Mouse (Mus musculus) adrenal gland, postnatal 10 days (tissue): ENCODE measurements around the gene Rab40c. TPM values are rescaled to one million over a fixed set of nuclear protein-coding genes. Genes with fewer than 3 reads are reported as not detected.

Source experiments
- DNase-seq: peaks from one replicate; pipeline ENCODE4 v3.0.0; 2021; ENCODE audit warnings: mixed read lengths
- total RNA-seq, 2 experiments: library from RNA; stranded (reverse); gene quantifications; 2 replicates each; pipeline ENCODE4 v1.2.3; 2021

Rab40c gene
- total RNA-seq, 2 experiments from 2014 or later = 16.9 to 25.6 TPM

DNA sequence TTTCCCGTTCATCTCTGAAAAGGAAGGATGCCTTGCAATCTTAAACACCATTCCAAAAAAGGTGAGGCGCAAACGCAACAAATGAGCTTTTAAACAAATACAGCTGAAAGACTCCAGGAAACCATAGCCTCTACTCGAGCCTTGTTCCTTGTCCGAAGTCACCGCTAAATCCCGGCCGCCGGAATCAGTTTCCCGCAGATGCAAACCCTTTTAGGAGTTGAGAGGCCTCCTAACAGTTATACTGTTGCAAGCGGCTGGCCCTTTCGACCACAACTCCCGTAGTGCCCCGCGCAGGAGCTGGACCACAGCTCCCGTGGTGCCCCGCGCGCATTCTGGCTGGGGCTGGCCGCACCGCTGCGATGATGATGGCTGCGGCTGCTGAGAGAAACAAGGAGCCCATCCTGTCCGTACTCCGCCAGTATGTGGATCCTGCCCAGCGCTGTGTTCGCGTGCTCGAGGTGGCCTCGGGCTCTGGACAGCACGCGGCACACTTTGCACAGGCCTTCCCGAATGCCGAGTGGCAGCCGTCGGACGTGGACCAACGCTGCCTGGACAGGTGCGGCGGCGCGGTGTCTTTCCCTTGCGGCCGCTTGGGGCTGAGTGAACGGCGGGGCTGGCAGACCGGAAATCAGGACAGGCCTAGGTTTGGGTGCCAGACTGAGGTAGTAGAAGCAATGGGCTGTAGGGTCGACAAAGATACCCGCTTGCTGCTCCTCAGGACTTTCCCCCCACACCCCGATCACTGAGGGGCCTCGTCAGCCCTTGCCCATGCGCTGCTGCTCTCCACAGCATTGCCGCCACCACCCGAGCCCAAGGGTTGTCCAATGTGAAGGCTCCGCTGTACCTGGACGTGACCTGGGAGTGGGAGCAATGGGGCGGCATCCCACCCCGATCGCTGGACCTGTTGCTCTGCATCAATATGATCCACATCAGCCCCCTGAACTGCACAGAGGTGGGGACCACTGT lies 44.1 kb downstream of the Rab40c start:
- DNase-seq = peak; percentile 93

DNA sequence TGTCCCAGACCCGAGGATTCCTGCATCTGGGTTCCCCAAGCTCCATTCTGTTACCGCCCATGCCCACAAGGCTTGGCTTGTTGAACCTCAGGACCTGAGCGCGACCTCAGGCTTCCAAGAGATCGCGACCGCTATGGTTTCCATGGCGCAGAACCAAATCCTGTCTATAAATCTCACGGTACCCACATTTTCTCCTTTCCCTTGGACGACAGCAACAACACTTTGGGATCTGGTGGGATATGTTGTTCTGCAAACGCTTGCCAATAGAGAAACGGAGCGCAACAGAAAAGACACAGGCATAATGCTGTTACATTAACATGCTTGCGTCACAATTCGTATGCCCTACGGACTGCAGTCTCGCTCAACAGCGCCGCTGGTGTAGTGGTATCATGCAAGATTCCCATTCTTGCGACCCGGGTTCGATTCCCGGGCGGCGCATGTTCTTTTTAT lies 44.8 kb downstream of the Rab40c start, which contains the start of gene Mettl26:
Gene Mettl26, plus strand, starts transcription at position 354 of the 450 bp plus-strand sequence.
- DNase-seq = peak; percentile 96

DNA sequence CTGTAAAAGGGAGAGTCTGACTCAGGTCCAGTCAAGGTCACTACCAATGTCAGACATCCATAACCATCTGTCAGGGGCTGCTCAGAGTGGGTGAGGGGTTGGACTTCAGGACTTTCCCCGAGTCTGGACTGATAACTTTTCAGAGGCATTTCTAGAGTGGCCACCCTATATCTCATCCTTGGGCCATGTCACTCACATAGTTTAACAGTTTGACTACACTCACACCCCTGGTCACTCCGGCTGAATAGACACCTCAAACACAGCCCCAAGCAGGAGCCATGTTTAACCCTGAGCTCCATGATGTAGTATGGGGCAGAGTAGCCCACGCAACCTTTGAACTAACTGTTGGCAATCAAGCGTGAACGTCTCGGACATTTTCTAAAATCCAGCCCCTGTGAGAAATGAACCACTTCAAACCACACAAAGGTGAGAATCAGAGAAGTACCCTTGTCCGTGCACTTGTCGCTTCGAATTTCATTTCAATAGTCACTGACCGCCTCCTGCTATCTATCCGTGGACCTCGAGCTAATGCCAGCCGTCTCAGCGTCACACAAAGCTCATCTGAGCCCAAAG lies 45.3 kb downstream of the Rab40c start:
- peak; percentile 44 for DNase-seq

DNA sequence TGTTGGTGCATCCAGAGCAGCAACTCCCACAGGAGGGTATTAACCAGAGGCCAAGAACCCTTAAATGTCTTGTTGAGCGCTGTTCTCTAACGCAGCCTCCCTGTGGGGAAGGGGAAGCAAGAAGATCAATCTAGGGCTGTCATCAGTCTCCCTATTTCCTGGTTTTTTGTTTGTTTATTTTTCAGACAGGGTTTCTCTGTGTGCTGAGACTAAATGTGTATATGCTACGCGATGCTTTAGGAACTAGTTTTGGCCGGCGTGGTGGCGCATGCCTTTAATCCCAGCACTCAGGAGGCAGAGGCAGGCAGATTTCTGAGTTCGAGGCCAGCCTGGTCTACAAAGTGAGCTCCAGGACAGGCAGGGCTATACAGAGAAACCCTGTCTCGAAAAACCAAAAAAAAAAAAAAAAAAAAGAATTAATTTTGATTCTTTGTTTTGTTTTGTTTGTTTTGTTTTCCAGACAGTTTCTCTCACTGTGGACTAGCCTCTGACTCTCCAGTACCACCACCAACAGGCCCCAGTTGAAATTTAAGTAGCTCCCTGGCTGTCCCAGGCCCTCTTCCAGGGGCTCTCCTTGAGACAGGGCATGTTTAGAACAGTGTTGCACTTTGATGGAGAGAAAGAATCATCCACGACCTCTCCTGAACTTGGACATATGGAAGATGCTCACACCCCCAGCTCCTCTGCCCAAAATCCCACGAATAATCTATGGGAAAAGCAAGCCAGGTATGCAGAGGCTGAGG lies 46.0 kb downstream of the Rab40c start:
- no peak for DNase-seq

DNA sequence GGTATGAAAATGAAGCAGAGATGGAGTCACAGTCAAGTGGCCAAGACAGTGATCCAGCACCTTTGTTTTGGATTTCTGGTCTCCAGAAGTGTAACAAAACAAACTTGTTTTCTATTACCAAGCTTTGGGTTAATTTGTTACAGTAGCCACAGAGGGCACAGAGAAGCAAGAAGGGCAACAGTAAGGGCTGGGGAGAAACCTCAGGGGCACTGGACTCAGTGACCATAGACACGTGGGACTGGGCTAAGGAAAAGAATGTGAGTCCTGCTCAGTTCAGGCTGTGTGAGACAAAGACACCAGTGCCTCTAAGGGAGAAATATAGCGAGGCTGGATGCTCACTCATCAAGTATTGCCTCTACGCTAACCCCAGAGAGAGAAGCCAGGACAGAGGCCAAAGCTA lies 46.9 kb downstream of the Rab40c start:
- no peak for DNase-seq

DNA sequence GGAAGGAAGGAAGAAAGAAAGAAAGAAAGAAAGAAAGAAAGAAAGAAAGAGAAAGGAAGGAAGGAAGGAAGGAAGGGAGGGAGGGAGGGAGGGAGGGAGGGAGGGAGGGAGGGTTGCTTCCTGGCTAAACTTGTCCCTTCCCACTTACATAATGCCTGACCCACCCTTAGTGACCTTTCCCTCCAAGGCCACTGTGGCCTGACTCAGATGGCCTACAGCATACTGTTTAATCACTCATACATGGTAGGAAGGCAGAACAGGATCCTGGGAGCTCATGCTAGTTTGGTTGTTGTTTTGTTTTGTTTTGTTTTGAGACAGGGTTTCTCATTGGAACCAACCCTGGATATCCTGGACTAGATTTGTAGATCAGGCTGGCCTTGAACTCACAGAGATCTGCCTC lies 48.0 kb downstream of the Rab40c start:
- peak; percentile 69 for DNase-seq

DNA sequence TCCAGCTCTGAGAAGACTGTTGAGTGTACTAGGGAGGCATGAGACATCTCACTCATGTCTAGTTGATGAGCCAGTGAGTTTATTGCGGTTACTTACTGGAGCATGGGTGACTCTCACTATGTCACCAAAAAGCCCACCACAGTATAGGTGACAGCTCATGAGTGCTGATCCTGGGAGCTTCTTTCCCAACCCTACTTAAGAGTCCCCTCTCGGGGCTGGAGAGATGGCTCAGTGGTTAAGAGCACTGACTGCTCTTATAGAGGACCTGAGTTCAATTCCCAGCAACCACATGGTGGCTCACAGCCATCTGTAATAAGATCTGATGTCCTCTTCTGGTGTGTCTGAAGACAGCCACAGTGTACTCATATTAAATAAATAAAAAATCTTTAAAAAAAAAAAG lies 49.6 kb downstream of the Rab40c start:
- no peak for DNase-seq

DNA sequence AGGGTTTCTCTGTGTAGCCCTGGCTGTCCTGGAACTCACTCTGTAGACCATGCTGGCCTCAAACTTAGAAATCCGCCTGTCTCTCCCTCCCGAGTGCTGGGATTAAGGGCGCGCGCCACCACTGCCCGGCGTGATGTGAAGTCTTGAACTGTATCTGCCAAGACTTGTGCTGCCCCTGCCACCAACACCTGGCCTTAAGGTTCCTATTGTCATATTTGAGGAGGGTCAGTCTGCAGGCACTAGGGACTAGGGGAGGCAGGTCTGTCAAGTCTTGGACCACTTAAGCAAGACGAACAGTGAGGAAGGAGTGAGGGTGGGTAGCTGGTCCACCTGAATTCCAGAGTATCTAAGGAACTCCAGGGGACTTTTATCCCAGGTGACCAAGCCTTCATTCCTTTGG lies 50.0 kb downstream of the Rab40c start:
- no peak for DNase-seq

DNA sequence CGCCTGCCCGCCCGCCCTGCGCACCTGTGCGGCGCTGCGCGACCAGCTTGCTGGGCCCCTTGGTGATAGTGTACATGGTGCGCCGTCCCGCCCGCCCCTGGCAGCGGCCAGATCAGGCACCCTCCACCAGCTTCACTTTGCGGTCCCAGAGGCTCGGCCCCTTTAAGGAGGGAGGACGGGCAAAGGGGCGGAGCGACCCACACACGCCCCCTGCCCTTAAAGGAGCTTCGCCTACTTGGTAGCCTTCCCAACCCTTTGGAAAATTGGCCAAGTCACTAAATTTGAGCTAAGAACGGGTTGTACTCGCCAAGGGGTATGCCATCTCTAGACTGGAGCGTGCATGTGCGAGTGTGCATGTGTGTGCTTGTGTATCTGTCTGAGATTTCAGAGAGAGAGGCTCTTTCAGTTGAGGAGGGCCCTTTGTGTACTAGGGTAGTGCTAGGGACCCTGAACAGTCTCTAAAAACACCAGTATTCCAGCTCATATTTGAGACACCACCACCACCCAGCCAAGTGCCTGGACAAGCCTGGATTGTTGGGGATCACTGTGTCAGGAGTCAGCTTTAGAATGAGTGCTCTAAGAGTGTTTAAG lies 50.8 kb downstream of the Rab40c start, which contains the start of gene Mcrip2:
Gene Mcrip2, minus strand, starts transcription at position 164 of the 591 bp plus-strand sequence.
- peak; percentile 92 for DNase-seq

DNA sequence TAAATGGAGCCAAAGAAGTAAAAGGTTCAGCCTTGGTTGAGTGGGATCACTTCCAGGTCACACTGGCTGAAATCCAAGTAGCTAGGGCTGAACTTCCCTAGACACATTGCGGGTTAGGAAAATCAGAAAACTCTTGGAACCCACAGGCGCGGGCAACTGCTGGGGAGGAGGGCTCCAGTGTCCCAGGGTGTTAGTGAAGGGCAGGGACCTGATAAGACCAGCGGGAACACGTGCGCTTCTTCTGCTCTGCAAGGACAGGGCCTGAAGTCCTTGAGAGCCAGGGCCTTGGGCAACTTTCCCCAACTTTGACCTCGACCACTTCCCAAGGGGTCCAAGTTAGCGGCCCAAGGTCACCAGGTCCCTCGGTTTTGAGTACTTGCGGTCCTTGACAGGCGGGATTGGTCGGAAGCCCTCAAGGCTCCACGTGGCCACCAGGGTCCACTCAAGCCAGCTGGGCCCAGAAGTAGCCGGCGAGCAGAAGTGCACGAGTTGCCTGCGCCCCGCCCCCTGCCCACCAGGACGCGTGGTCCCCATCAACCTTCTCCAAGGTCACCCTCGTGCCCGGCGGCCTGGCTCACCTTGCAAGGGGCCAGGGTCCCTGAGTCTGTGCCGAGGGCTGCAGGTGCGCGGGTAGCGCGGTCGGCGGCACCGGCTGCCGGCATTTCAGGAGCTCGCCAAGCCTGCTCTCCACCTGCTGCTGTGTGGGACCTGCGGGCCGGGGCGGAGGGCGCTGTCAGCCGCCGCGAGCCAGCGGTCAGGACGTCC lies 51.5 kb downstream of the Rab40c start:
- peak; percentile 88 for DNase-seq

DNA sequence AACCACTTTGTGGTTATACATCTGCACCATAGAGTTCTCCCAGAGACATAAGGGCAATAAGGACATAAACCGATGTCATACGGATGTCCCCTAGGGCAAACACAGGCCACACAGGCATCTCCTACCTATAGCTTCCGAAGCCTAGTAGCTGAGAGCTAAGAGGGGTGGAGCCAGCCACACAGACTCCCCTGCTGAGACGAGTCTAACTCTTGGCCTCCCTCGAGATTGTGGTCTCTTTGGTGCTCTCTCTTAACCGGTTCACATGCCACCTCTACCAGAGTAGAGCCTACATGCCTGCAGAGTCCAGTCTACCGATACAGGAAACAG lies 52.1 kb downstream of the Rab40c start:
- no peak for DNase-seq

DNA sequence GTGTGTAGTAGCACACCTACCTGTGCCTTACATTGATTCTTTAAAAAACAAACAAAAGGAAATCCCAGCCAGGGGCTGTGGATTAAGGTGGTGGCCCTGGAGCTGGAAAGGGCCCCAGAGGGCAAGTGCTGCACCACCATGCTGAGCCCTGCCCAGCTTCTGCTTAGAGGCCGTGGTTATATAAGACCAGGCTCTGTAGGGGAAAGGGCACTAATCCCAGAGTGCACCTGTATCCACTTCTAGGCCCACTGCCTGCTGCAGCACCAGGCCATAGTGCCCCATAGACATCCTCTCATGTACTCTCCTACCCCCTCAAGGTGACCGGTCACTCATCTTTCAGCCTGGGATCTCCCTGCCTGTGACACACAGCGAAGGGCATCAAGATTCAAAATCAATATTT lies 53.4 kb downstream of the Rab40c start:
- DNase-seq = peak; percentile 56

DNA sequence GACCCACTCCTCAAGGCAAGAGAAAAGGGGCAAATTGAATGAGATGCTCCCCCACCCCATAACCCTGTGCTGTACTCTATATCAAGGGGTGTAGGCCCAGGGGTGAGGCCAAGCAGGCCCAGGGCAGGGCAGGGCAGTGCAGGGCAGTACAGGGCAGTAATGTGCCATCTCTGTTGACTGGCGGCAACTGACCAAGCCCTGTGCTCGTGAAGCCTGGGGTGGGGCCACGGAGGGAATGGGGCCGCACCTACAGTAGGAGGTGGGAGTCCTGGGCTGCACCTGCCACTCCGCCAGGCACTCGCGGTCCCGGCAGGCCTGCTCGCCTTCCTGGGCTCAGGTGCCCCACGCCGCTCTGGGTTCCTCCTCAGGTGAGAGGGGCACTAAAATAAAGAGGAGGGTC lies 54.2 kb downstream of the Rab40c start:
- DNase-seq = no peak

DNA sequence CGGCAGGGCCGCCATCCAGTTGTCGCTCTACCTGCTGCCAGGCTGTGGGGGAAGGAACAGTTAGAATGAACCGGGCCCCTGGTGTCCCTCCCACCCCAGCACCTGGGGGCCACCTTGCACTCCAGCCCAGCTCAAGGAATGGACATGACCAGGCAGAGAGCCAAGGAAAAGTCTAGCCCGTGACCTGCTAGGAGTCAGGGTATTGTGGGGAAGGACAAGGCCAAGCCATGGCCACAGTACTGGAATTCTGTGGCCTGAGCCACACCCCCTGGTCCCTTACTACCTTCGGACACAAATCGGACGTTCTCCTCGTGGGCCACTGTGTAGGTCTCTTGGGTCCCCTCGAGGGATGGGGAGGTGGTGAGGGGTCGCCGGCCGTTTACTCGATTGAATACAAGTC lies 55.2 kb downstream of the Rab40c start:
- peak; percentile 45 for DNase-seq

DNA sequence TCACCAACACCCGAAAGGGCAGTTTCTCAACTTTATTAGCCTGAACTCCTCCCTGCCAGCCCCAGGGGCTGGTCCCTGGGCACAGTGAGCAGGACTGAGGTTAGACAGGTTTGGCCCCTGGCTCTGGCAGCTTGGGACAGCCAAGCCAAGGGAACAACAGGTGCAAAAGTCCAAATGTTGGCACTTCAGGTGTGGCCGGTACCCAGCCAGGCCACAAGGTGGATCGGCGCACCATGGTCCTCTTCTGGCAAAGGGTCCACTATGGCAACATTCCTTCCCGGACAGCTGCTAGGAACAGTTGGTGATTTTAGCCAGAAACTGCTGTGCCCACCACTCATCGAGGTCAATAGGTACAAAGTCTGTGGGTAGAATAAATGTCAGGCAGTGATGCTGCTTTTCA lies 55.8 kb downstream of the Rab40c start:
- no peak for DNase-seq

DNA sequence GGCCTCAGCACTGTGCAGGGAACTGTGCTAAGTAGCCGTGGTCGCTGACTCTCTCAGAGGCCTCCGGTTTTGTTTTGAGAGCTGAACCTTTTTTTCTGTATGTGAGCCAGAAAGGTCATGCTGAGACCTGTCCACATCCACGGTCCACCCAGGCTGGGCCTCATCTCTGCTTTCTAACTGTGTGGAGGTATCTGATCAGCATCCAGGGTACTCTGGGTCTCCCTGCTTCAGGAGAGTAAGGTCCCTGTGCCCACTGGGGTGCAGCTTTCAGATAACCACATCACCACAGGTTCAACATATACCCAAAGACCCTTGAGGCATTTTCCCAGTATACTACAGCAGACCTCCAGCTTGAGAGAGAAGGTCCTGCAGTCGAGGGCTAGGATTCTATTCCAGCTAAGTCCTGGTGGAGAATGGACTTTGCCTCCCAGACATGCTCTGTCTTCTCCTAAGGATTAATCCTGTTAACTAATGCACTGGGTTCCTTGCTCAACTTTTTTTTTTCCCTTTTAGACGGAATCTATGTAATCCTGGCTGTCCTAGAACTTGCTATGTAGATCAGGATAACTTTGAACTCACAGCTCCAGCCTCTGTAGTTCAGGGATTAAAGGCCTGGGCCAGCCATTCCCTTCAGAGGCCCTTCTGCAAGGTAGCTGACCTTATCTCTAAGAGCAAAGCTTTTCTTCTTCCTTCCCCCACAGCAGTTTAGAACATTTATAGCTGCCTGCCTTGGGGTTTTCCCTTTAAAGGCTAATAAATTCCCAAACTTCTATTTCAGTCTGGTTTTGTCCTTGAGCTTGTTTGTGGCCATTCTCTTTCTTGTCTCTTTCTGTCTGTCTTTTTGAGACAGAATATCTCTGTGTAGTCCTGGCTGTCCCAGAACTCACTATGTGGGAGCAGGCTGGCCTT lies 57.6 kb downstream of the Rab40c start:
- no peak for DNase-seq

DNA sequence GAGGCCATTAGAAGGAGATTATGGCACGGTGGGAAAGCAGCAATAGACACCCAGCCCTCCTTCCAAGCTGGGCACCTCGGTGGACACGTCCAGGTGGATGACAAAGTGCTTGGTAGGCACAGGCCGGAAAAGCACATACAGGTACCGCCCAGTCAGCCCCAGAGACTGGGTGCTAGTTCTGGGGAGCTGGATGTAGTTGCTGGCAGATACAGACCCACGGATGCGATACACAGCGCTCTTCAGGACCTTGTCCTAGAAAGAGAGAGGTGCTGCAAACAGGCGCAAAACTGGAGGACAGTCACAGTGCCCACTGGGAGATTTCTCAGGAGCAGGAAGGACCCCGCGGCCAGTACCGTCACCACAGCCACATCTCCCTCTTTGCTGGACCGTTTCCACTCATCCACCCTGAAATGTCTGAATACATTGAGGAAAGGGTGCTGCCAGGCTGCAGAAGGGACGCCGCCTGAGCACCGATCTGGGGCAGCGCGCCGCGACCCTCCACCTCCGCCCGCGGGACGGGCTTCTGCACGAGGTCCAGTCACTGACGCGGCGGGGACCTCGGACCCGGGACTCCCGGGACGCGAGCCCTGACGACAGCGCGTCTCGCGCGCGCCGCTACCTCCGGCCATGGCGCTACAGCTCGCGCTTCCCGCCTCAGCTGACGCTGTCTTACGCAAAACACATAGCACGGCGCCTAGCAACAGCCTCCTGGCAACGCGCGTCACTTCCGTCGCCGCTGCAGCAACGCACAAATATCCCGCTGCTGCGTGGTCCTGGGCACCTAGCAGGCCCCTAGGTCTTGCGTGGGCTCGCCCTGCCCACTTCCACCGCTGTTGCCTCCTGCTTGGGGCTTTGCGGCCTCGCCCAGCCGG lies 58.5 kb downstream of the Rab40c start, which contains the start of gene Wdr90:
Gene Wdr90, minus strand, starts transcription at position 670 of the 872 bp plus-strand sequence.
- peak; percentile 95 for DNase-seq

DNA sequence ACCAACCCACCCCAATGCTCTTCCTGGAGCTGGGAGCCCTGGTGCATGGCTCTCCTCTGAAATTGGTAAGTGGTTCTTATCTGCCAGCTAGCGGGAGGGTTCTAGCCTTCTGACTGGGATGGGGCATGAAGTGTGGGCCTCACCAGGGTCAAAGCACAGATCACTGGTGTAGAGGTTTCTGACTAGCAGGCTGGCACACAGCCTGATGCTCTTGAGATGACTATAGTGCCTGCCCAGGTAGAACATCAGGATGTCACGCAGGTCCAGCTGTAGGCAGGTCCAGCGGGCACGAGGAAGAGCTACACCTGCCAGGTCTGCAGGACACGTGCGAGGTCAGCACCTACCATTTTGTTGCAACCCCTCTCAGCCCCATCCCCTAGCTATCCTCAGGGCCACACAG lies 59.3 kb downstream of the Rab40c start:
- no peak for DNase-seq

DNA sequence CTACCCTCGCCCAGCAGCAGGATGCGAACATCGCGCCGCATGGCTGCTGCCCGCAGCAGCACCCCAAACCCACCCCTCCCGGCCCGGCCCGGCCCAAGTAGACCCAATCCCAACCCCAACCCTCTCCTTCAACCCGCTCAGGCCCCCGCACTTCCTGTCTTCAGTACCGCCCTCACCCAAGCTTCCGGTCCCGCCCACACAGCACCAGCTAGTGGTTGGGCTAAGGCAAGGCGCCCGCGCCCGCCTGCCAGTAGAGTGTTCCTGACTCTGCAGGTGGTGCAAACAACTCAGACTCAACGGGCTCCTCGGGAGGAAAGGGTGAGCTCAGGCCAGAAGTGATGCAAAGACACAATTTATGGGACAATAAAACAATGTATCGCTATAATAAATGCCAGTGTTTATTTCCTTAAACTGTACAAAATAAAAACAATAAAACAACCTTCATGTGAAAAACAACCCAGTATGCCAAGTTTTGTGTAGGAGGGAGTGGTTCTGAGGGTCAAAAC lies 75.1 kb downstream of the Rab40c start, which contains the start of gene Rhot2:
Gene Rhot2, minus strand, starts transcription at position 456 of the 506 bp plus-strand sequence.
- DNase-seq = peak; percentile 97
